Mouse (Mus musculus) megakaryocyte, adult 5-6 weeks (primary cell): Measurements from ENCODE around the gene Nomo1. TPM values are rescaled to one million over a fixed set of nuclear protein-coding genes. Genes with fewer than 3 reads are reported as not detected.
A peak's percentile ranks its signal among the peaks of the same experiment; 100 is the strongest.

Experiments used
- ATAC-seq: 2 replicates; pipeline ENCODE4 v1.8.0; 2016; ENCODE audit warnings: mild to moderate bottlenecking, inconsistent platforms; ENCODE audit not compliant: poor library complexity, severe bottlenecking
- total RNA-seq, 2 experiments: library from RNA; stranded (forward) in 1 of 2; stranded (reverse) in 1 of 2; fragments of 153-499, 151-499 nt in 1 of 2; fragments of 221-1000, 200-1000 nt in 1 of 2; gene quantifications; 2 replicates each; pipeline versions ENCODE4 v1.2.3 to v1.2.4; 2015 to 2017

Gene Nomo1
- total RNA-seq, 2 experiments from 2014 or later, result 11.9 to 16.9 TPM

GRCm38 (mm10) chr7:46098919-46099286 is 65.4 kb downstream of the Nomo1 start:
- no peak for ATAC-seq

DNA sequence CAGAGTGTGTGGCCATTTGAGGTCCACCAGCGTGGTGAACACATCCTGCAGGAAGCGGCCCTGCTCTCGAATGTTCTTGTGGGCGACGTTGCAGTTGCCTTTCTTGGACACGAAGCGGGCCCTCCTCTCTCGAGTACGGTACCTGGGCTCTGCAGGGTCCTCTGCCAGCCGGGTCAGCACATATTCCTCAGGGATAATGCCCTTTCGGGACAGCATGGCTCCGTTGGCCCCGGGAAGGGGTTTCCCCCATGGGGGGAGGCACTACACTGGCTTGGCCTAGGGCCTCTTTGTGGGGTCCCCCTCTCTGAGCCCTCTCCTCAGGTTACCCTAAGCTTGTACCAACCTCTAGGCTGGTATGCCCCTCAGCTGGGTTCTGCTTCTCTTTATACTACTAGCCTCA is 66.2 kb downstream of the Nomo1 start:
- ATAC-seq, result no peak

- peak; percentile 78 for ATAC-seq
Measured at GRCm38 (mm10) chr7:46100563-46100962, 67.1 kb downstream of the Nomo1 start, which contains the start of gene Kcnj11. TSS of gene Kcnj11 (minus strand) at chr7:46100764.

DNA sequence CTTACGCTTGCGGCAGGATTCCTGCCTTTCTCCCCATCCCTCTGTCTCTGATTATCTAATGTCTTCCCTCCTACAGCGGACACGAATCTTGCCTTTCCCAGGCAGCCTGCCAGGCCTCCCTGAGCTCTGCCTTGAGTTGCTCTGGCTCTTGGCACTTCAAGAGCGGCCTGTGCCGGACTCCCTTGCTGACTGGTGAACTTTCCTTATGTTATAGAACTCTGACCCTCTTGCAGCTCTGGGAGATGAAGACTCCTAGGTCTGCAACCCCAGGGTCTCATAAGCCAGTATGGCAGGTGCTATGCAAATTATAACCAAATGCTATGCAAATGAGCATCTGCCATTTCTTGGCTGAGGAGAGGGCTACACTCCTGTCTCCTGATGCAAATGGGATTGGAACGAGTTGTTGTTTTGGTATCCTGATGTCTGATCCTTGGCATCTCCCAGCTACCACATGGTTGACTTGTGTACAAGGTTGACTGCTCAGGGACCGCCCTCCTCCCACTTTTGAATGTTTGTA is 69.6 kb downstream of the Nomo1 start:
- ATAC-seq, result no peak

DNA sequence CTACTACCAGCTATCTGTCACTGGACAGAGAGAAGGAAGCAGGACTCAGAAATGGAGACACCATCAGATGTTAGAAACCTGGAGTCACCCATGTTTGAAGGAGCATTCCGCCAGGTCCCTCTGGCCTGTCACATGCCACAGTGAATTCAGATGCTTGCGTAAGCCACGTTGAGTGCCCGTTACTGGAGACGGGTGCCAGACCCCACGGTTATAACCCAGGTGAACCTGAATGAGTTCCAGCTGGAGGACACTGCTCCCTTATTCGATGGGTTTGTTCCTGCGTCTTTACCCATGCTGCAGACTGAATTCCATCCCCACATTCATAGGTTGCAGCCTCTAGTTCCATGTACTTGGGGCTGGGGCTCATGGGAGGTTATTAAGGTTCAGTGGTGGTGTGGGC is 70.3 kb downstream of the Nomo1 start:
- ATAC-seq, result no peak

DNA sequence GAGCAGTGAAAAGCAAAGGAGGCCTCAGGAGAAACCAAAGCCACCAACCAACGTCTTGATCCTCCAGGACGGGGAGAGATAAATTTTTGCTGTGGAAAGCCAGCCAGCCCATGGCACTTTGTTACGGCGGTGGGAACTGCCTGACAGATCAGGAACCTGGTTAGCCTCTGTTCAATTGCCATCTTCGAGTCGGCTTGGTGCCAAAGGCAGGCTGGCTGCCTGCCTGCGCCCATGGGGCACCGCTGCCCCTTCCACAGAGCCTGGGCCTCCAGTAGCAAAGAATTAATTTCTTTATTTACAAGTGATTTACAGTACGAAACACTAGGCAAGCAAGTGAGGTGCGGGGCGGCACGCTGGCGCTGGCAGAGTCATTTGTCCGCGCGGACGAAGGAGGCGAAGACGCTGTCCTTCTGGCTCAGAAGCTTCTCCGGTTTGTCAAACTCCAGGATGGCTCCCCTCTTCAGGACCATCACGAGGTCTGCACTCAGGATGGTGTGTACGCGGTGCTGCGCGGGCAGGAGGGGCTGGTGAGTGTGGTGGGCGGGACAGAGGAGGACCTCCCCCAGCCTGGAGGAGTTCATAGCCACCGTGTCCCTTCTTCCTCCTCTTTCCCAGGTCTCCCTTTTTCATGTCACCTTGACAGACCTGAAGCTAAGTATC is 70.9 kb downstream of the Nomo1 start:
- ATAC-seq, result no peak

DNA sequence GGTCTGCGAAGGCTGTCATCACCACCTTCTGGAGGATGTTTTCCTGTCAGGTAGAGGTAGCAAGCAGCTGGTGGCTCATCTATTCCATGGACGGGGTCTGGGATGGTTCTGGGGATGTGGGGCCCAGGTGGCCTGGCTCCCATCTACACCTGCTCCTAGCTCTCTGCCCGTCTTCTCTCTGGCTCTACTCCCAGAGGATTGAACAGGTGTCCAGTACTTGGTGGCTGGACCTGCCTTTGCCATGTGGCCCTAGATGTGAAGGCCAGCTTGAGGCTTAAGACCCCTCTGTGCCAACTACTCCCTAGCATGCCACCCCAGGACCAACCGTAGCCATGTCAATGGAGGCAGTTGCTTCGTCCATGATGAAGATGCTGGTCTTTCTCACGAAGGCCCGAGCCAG is 72.0 kb downstream of the Nomo1 start:
- ATAC-seq, result no peak

- no peak for ATAC-seq
Measured at GRCm38 (mm10) chr7:46110079-46110478, 76.6 kb downstream of the Nomo1 start.

GRCm38 (mm10) chr7:46111212-46111817 is 77.8 kb downstream of the Nomo1 start:
- no peak for ATAC-seq

DNA sequence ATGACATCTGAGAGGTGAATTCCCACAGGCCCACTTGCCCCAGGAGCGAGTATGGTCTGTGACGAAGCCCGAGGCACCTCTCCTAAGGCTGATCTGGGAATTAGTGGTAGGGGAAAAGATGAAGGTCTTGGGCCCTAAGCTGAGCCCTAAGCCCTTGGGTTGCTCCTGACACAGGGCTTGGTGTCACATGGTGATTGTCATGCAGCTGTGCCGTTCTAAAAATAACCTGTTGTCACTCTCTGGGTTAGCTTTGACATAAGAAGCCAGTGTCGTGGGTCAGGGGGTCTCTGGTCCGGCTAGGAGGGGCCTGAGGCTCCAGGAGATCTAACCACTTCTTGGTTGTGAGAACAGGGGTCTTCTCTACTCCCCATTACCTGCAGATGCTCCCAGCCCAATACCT is 78.4 kb downstream of the Nomo1 start:
- ATAC-seq, result no peak

DNA sequence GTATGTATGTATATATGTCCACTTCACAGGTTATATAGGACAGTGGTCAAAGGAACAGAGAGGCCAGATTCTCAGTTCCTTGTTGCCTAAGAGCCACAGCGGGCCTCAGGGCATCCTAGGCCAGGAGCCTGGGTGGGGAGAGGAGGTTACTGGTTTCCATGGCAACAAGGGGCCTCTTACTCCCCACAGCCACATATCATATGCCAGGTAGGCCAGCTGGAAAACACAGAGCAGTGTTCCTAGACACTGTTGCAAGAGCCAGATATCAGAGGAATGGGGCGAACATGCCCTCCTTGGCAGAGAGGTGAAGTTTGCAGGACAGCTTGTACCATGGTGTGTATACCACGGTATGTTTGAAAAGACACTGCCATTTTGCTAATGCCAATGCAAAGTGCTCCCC is 79.9 kb downstream of the Nomo1 start:
- no peak for ATAC-seq

DNA sequence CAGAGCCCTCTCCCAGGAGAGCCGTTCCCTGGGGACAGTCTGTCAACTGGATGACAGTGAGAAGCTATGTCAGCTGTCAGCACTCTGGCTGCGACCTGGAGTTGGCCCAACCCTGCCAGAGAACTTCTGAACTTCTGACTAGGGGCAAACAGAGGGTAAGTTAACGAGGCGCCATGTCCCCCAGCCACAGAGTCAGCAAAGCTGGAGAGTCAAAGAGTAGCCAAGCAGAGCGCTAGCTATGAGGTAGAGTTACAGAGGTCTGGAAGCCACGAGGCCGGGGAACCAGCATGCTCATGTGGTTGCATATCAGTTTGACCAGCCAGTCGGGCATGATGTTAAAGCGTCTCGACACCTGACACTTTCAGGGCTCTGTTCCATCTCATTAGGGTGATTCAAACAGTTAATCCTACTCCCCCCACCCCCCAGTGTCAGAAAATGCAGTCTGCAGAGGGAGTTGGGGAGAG is 82.7 kb downstream of the Nomo1 start:
- ATAC-seq, result no peak

DNA sequence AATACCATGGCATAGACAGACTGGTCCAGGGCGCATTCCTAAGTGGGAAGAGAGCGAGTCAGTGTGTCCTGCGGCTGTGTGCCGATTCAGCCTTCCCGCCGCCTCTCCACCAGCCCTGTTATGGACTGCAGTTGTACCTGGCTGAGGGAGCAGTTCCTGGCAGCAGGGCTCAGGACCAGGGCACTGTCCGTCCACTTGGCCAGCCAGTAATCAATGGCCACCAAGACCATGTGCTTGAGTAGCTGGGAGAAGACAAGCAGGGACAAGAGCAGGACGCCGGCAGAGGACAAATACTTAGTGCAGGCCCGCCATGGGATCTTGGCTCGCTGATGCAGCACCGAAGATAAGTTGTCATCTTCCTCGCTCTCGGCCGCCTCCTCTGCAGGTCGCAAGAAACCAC is 83.5 kb downstream of the Nomo1 start:
- ATAC-seq, result no peak

DNA sequence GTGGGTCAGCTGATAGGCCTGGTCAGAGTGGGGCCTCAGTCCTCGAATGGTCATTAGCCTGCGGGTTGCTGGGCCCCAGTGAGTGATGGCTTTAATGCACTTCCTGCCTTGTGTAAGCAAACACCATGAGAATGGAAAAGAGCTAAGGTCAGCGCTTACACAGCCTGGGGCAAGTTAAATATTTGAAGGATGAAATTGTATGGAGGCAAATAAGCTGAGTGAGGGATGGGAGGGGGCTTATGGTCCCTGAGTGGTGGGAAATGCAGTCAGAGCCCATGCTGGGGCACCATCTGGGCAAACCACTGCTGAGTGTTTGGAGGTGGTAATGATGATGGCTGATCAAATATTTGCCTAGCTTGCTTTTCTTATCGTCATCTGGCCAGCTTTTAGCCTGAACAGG is 89.5 kb downstream of the Nomo1 start:
- no peak for ATAC-seq

- no peak for ATAC-seq
Measured at GRCm38 (mm10) chr7:46124460-46124859, 91.0 kb downstream of the Nomo1 start.

- no peak for ATAC-seq
Measured at GRCm38 (mm10) chr7:46125340-46125739, 91.8 kb downstream of the Nomo1 start.

DNA sequence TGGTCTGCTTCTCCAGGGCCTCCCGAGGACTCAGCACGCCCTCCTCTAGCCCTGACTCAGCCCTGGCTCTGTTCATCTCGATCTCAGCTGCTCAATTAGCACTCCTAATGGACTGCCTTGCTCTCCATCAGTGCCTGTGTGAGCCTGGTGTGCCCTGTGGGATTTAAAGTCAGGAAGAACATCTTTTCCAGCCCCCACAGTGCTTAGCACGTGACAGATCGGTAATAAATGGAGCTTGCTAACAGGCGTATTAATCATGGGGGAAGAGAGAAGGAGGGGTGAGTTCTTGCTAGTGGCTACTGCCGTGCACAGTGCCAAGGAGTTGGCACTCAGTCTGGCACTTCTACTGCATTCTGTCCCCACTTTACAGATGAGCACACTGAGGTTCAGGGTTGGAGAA is 94.7 kb downstream of the Nomo1 start:
- no peak for ATAC-seq

GRCm38 (mm10) chr7:46129463-46130179 is 96.1 kb downstream of the Nomo1 start:
- ATAC-seq, result no peak

- ATAC-seq, result no peak
Measured at GRCm38 (mm10) chr7:46130723-46131122, 97.2 kb downstream of the Nomo1 start.

DNA sequence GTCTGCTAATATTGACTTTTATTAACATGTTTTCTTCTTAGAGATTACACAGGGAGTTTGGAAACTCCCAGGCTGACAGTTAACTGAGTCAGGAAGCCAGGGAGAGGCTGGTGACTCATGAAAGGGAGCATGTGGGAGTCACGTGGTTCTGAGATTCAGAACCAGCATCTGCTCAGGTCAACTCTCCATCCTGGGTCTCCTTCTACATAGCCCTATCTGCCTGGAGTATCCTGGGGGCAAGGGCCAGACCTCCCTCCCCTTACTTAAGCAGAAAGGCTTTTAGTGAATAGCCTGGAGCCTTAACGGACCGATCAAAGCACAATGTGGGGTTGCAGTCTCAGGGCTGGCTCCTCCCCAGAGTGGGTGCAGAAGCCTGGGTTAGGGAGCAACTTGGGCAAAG is 97.8 kb downstream of the Nomo1 start:
- no peak for ATAC-seq

DNA sequence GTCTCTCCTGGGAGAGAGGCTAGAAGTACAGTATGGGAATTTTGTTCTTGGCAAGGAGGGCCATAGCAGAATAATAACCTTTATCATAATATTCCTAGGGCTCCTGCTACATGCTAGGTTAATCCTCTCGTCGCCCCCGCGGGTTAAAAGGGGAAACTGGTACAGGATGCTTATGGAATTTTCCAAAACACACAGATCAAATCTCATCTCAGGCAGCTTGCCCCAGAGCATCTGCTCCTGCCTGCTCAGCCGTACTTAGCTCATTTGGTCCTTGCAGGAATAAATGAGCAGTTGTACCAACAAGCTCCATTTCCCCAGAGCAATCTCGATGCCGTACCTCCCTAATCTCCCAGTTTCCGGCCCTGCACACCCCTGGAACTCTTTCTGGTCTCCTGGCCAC is 98.3 kb downstream of the Nomo1 start:
- ATAC-seq, result no peak

- no peak for ATAC-seq
Measured at GRCm38 (mm10) chr7:46132229-46132628, 98.7 kb downstream of the Nomo1 start.
